Mouse (Mus musculus): Measurements from ENCODE around the gene Cnih2.

DNA sequence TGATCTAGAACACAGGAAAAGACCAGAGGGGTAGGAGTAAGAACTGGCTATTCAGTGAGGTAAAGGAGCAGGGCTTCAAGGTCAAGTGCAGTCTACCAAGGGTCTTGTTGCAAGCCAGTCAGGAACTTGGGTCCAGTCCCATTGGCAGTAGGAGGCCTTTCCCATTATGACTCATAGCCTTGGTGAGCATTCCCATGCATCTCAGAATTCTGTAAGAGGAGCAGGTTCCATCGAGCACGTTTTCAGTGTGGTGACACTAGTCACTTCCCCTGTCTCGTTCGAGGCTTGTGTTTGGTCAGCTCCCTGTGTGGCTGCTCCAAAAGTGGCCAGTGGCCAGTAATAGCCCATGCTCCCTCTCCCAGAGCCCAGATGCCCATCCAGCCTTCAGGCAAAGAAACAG, 52.8 kb downstream of the Cnih2 start:
- TF ChIP-seq CTCF (IDR thresholded peaks at IDR 0.05; ENCODE audit: borderline replicate concordance, control insufficient read depth, extremely low read depth, insufficient read depth, low read length, poor library complexity) (no peak), POLR2A (IDR thresholded peaks at IDR 0.05; ENCODE audit: control insufficient read depth, extremely low read depth, insufficient read depth, low read length, poor library complexity) (no peak)
